Mouse (Mus musculus) ZHBTc4 (cell line): ENCODE measurements around the gene Lypd6b.
A peak's percentile ranks its signal among the peaks of the same experiment; 100 is the strongest.

Source experiments
- DNase-seq: peaks from one replicate; pipeline ENCODE4 v3.0.0-alpha.2; 2011; ENCODE audit warnings: low read depth, low spot score

The Lypd6b gene

DNA sequence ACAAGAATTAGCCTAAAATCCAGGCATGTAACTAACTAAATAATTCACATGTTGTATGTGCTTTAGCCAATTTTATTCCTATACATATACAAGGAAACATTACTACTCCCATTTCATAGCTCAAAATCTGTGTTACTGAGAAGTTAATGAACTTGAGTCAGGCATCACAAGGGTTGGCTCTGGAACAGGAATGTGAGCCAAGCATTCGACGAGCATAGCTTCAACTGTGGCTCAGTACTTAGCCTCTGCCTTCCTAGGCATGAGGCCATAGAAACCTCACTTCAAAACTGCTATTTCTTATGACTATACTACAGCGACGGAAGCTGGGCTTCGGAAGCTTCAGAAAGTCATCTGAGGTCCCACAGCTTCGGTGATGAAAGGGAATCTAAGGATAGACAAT is 152.9 kb downstream of the Lypd6b start:
- DNase-seq, result no peak

DNA sequence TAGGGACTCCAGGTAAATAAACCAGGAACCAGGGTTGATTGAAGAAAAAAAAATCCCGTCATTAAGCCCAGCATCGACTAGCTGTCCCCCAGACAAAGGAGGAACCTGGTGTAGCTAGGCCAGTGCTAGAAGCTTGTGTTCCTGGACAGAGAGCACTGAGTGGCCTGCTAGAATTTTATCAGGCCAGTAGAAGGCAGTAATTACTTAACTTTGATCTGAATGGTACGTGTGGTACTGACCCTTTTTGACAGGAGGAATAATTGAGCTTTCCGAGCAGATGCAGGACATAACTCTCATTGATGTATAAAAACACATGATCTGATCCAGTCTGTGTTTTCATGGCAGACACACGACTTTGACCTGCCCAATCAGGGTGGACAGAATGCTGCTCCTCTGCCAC is 154.6 kb downstream of the Lypd6b start:
- DNase-seq, result no peak

DNA sequence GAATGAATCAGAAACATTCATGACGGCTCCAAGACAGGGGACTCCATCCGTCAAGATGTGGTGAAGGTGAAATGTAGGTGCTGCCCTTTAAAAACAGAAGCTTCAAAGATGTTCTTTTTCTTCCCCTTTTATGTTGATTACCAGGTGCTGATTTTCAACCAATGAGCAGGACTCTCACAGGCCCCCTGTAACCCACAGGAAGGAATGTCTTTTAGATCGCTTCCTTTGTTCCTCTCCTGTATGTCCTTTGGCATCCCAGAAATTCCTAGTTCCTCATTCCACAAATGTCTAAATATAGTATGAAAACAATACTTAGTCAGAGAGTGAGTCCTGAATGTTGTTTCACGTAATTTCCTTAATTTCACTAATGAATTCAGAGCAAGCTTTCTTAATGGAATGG is 164.2 kb downstream of the Lypd6b start:
- peak; percentile 54 for DNase-seq

DNA sequence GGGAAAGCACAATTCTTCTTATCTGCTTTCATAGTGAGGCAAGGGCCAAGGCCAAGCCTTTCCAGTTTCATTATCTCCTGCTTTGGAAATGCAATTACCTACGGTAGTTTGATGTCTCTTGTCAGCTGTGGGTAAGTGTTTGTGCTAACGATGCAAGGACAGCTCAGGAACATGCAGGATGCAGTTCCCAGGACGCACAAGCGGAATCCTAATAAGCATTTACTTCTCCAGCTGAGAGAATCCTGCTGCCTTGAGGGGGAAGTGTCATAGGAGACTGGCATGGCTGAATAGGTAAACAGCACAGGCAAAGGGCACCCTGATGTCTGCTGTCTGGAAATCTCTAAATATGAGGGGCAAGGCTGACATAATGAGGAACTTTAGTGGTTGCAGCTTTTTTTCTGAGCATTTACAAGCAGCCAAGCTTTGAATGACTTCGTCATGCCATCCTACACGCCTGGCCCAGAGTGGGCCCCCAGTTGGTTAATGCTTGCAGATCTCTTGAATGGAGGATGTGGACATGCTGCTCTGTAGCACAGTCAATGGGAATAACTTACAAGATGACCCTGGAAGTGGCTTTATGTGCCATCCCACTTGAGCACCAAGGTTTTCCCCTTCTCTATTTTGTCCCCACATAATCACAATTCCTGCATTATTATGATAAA is 165.3 kb downstream of the Lypd6b start:
- no peak for DNase-seq

DNA sequence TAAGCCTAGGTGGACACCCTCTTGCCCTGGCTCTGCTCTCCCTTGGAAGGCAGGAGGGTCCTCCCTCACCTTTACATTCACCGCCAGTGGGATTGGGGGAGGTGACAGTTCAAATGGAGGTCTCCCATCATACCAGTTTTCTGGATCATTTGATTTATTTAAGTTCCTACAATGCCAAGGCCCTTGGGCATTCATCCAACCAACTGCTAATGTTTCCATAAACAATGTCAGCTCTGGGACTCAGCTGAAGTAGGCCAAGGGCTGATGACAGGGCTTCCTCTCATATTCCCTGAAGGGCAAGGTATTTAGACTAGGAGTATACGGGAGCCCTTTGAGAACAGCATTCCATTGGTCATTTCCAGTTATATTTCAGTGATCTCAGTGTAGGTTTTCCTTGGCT is 170.0 kb downstream of the Lypd6b start:
- DNase-seq, result no peak

DNA sequence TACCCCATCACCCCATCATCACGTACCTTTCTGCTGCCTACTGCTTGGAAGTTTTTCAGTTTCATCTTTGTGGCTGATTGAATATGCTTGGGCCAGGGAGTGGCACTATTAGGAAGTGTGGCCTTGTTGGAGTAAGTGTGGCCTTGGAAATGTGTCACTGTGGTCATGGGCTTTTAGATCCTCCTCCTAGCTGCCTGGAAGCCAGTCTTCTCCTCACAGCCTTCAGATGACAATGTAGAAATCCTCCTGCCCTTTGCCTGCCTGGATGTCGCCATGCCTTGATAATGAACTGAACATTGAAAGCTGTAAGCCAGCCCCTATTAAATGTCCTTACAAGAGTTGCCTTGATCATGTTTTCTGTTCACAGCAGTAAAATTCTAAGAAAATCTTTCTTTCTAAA is 174.5 kb downstream of the Lypd6b start:
- DNase-seq, result no peak

DNA sequence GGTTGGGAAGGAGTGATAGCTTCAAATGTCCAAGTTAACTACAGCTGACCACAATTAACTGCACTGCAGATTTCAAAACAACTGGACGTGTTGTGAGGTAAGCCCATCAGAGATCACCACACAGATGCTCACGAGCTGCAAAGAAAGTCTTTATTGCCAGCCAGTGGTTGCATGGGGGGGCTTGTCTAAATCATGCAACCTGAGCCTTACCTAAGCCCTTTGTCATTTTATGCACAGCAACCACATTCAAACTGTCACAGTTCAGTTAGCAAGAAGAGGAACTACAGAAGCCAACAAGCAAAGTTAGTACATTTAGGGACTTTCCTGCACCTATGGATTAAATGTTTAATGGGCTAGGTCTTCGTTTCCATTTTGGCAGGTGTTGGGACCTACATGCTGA is 177.4 kb downstream of the Lypd6b start:
- DNase-seq, result no peak

DNA sequence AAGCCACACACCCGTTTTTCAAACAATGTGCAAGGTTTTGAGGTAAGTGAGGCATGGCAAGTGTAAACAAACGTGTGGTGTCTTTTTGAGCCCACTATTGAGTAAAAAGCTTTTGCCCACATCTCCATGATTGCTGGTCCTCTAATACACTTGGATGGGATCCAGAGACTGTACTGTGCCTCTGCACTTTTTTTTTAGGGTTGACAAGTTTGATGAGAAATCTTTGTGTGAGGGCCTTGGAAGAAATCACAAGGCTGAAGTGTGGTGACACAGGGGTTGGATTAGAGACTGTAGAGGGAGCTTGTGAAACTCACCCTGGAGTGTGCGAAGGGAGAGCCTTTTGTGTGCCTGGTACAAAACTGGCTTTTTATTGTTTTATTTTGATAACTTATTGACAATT is 180.3 kb downstream of the Lypd6b start:
- no peak for DNase-seq

DNA sequence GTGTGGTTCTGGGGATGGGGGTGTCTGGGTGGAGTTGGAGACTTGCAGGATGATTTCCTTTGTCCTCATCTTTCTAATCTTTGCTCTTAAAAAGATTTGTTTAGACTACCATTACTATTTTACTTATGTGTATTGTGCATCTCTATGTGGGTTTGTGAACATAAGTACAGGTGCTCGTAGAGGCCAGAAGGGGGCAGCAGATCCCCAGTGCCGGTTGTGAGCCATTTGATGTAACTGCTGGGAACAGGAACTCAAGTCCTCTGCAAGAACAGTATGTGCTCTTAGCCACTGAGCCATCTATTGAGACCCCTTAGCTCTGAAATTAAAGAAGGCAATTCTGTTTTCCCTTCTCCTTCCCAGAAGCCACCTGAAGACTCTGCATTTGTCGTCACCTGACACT is 183.5 kb downstream of the Lypd6b start:
- peak; percentile 75 for DNase-seq

DNA sequence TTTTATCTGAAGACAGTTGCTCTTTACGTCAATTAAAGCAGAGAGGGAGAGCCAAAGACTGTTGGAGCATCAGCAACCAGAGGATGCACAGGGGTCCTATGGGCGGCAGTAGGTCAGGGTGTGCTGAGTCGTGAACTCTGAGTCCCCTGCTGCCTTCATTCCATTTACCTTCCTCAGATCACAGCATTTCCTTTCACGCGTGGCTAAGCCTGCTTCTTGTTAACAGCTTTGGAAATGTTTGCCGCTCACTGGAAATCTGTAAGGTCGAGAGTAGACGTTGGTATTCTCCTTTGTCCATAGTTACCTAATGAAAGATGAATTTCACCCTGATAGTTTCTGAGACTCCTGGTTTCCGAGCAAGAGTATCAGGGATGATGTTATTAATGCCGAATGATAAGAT is 191.1 kb downstream of the Lypd6b start:
- no peak for DNase-seq

DNA sequence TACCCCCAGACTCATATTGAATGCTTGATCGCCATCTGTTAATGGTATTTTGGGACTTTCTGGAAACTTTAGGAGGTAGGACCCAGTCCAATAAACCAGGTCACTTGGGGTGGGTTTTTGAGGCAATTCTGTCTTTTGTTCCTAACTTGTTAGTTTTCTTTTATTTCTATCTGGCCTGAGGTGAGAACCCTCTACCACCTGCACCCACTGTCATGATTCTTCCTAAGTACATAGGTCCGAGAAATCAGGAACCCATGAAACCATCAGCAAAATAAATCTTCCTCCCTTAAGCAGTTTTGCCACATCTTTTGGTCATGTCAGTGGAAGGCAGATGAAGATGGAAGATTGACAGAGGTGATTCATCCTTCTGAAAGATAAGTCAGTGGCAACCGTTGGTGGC is 192.5 kb downstream of the Lypd6b start:
- DNase-seq, result no peak

DNA sequence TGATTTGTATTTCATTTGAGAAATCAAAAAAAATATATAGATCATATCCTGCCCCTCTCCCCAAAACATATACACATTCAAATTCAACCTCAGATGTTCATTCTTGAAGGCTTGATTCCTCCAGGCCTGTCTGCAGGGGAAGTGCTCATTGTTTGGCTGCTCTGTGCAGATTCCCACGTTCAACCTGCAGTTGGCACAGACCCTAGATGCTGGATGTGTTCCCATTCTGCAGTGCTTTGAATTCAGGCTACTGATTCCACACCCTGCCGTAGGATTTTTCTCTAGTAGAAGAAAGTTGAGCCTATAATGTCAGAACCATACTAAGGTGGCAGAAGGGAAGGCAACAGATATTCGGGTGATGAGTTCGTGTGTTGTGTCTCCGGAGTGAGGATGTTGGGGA is 195.5 kb downstream of the Lypd6b start:
- DNase-seq, result no peak

DNA sequence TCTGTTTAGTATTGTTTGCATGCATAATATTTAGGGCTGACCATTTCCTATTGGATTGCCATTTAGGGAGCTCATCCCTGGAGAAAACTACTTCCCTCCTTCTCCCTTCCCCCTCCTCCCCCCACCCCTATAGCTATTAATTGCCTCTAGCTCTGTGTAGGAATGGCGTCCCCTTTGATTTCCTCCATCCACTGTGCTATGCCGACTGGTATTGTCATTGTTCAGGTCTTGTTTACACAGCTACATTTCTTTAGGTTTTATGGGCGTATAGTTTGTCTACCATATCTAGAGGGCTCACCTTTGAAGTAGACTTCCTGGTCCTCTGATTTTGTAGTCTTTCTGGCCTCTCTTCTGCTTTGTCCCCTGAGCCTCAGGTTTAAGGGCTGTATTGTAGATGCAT is 197.3 kb downstream of the Lypd6b start:
- no peak for DNase-seq

DNA sequence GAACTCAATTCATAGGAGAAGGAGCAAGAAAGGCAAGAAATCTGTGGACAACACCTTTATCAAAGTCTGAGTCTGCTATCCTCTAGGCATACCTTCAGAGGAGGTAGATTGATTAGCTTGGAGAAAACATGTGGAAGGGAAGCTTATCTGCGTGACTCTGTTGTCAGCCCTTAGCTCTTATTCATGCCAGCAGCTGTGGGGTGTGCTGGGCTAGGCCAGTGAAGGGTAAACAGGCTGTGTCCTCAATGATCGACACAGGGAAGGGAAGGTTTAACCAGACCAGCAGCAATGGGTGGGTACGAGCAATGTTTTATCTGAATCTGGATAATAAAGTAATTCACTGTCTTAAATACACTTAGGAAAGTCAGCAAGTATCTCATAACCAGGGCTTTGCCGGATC is 208.4 kb downstream of the Lypd6b start:
- no peak for DNase-seq

DNA sequence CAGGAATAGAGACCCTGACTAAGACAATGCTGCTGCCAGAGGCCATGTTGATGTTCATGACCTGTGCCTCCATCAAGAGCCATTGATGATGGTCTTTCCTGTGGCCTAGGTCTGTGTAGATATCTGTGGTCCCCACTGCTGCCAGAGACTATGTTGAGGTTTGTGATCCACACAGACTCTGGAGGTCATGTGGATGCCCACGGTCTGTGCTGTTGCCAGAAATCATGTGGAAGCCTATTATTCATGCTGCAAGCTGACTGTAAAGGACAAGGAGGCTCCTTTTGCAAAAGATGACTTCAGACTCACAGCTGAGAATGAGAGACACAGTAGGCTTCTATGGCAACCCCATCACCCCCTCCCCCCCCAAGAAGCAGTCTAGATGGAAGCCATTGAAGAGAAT is 209.7 kb downstream of the Lypd6b start:
- DNase-seq, result no peak
